ENCODE assay signal across 10 mouse cellular contexts in genomic region chr7:64688115-64688817, GRCm38 (mm10).
DNase-seq lines count a peak whose midpoint lies in the region; ATAC-seq lines count a peak whose summit lies in the region.
"Had no signal": no experiment of that assay in that cellular context is flagged by ENCODE, and none has a peak within 500 bp of the region (broad histone marks: within the 10 kb centered on the region; RNA-seq: fewer than 3 reads in every experiment).

No protein-coding gene starts in this region.

- no peaks in the 10 kb centered on the region for H3K9me3 ChIP-seq in kidney, embryonic 15.5 days (replicated peaks)
- 0 out of 2 replicates have a peak, but pooled peaks cover 1% of the 10 kb centered on the region for H3K9me3 ChIP-seq in hindbrain, embryonic 13.5 days
- no peaks in the 10 kb centered on the region for H3K9me3 ChIP-seq in midbrain, embryonic 15.5 days

- H3K27me3 ChIP-seq in kidney, embryonic 15.5 days: no peaks in the 10 kb centered on the region
- no peaks in the 10 kb centered on the region for H3K27me3 ChIP-seq in hindbrain, embryonic 13.5 days
- no peaks in the 10 kb centered on the region for H3K27me3 ChIP-seq in midbrain, embryonic 15.5 days (replicated peaks)

- peak; percentile 70 for ATAC-seq in kidney, embryonic 15.5 days (replicated peaks; ENCODE audit: low FRiP score)
- ATAC-seq in hindbrain, embryonic 13.5 days (ENCODE audit: low FRiP score): peak; percentile 76
- peak; percentile 62 for ATAC-seq in midbrain, embryonic 15.5 days (replicated peaks)
- ATAC-seq: liver, postnatal 0 days had no signal

- no peak overlapping the region for H3K4me3 ChIP-seq in kidney, embryonic 15.5 days (replicated peaks)
- no peak overlapping the region for H3K4me3 ChIP-seq in hindbrain, embryonic 13.5 days
- H3K4me3 ChIP-seq in midbrain, embryonic 15.5 days: no peak overlapping the region

- DNase-seq in kidney, postnatal 36 days: no peak
- DNase-seq in cerebellum, postnatal 25 days: peak; percentile 45
- DNase-seq in adrenal gland, adult 8-10 months: no peak
- DNase-seq in frontal cortex, postnatal 14 days (ENCODE audit: low spot score in 2 of 2): no peak
- no peak for DNase-seq in frontal cortex, postnatal 25 days (ENCODE audit: low spot score in 2 of 2)
- DNase-seq: heart, postnatal 4 days; liver, postnatal 0 days had no signal

- H3K4me2 ChIP-seq in kidney, embryonic 15.5 days: no peak overlapping the region
- peak overlapping the region; percentile 31 for H3K4me2 ChIP-seq in hindbrain, embryonic 13.5 days
- H3K4me2 ChIP-seq in midbrain, embryonic 15.5 days: no peak overlapping the region

- peaks cover 3% of the 10 kb centered on the region; the same call in 1 of the 2 replicates for H3K4me1 ChIP-seq in kidney, embryonic 15.5 days
- H3K4me1 ChIP-seq in hindbrain, embryonic 13.5 days (replicated peaks): peaks cover 33% of the 10 kb centered on the region
- H3K4me1 ChIP-seq in midbrain, embryonic 15.5 days: peaks cover 13% of the 10 kb centered on the region

- H3K27ac ChIP-seq in kidney, embryonic 15.5 days: no peak overlapping the region
- H3K27ac ChIP-seq in hindbrain, embryonic 13.5 days: peak overlapping the region; percentile 72
- peak overlapping the region; percentile 12; the same call in 1 of the 2 replicates for H3K27ac ChIP-seq in midbrain, embryonic 15.5 days

- no peaks in the 10 kb centered on the region for H3K36me3 ChIP-seq in kidney, embryonic 15.5 days
- no peaks in the 10 kb centered on the region for H3K36me3 ChIP-seq in hindbrain, embryonic 13.5 days
- no peaks in the 10 kb centered on the region for H3K36me3 ChIP-seq in midbrain, embryonic 15.5 days (replicated peaks)

- no peak overlapping the region for H3K9ac ChIP-seq in kidney, embryonic 15.5 days
- H3K9ac ChIP-seq in hindbrain, embryonic 13.5 days: no peak overlapping the region
- no peak overlapping the region for H3K9ac ChIP-seq in midbrain, embryonic 15.5 days
- H3K9ac ChIP-seq: liver, postnatal 0 days had no signal

- WGBS in kidney, embryonic 15.5 days: 17% methylated on average over 14 of the region's 14 CpGs
- WGBS in hindbrain, embryonic 13.5 days: 25% methylated on average over 14 of the region's 14 CpGs
- 48% methylated on average over 14 of the region's 14 CpGs for WGBS in midbrain, embryonic 15.5 days

Comparison
In these comparisons a context has a peak if more than half of its experiments do, and no peak if none do; other contexts are left out.
1. DNase-seq: peak in cerebellum, postnatal 25 days (2 of 2); none in kidney, postnatal 36 days (0 of 2), adrenal gland, adult 8-10 months (single experiment), frontal cortex, postnatal 14 days (0 of 2) and frontal cortex, postnatal 25 days (0 of 2).
2. Peak in every context shown above with its lines, with median percentiles within 50 percentile points of each other: ATAC-seq.